In genomic region chrX:94212264-94212596, GRCm38 (mm10) we compare ENCODE assay signal across 8 mouse cellular contexts. TPM values are rescaled to one million over a fixed set of nuclear protein-coding genes. Genes with fewer than 3 reads are reported as not detected.
DNase-seq lines count a peak whose midpoint lies in the region; ATAC-seq and TF ChIP-seq lines count a peak whose summit lies in the region.

No protein-coding gene starts in this region.

- H3K4me2 ChIP-seq in lung, embryonic 14.5 days = peak overlapping the region; percentile 68
- H3K4me2 ChIP-seq in limb, embryonic 12.5 days = peak overlapping the region; percentile 72
- peak overlapping the region; percentile 62 for H3K4me2 ChIP-seq in neural tube, embryonic 15.5 days

- peak overlapping the region; percentile 74 for H3K4me3 ChIP-seq in lung, embryonic 14.5 days (ENCODE audit: low read depth, low read length)
- peak overlapping the region; percentile 83 for H3K4me3 ChIP-seq in embryonic fibroblast, embryonic 13.5 days (ENCODE audit: insufficient read depth, low read length)
- peak overlapping the region; percentile 74 for H3K4me3 ChIP-seq in limb, embryonic 12.5 days (replicated peaks)
- peak overlapping the region; percentile 77 for H3K4me3 ChIP-seq in neural tube, embryonic 15.5 days (replicated peaks)

- 0% methylated on average over 12 of the region's 12 CpGs for WGBS in lung, embryonic 14.5 days
- WGBS in limb, embryonic 12.5 days = under 1% methylated on average over 12 of the region's 12 CpGs
- under 1% methylated on average over 12 of the region's 12 CpGs for WGBS in neural tube, embryonic 15.5 days

- no peaks in the 10 kb centered on the region for H3K9me3 ChIP-seq in lung, embryonic 14.5 days (ENCODE audit: low read depth, low read length)
- H3K9me3 ChIP-seq in limb, embryonic 12.5 days = no peaks in the 10 kb centered on the region
- H3K9me3 ChIP-seq in neural tube, embryonic 15.5 days (replicated peaks) = no peaks in the 10 kb centered on the region

- no peak for DNase-seq in lung, embryonic 14.5 days
- DNase-seq in lung, postnatal 14 days = no peak
- DNase-seq in gastrocnemius, postnatal 25 days = no peak
- no peak for DNase-seq in left cerebral cortex, adult 8-10 months (ENCODE audit: low spot score in 2 of 2)

- TF ChIP-seq CTCF in lung, embryonic 14.5 days (IDR thresholded peaks at IDR 0.05; ENCODE audit: low read depth) = no peak
- TF ChIP-seq CTCF in embryonic fibroblast, embryonic 13.5 days (IDR thresholded peaks at IDR 0.05; ENCODE audit: borderline replicate concordance, insufficient read depth, low read length) = no peak

- H3K4me1 ChIP-seq in lung, embryonic 14.5 days (ENCODE audit: insufficient read depth) = no peaks in the 10 kb centered on the region
- H3K4me1 ChIP-seq in embryonic fibroblast, embryonic 13.5 days (ENCODE audit: control insufficient read depth, insufficient read depth, low read length) = peaks cover 2% of the 10 kb centered on the region; the same call in 1 of the 2 replicates
- H3K4me1 ChIP-seq in limb, embryonic 12.5 days (replicated peaks) = no peaks in the 10 kb centered on the region
- H3K4me1 ChIP-seq in neural tube, embryonic 15.5 days = peaks cover 6% of the 10 kb centered on the region

- peak overlapping the region; percentile 79 for H3K27ac ChIP-seq in lung, embryonic 14.5 days (ENCODE audit: low read depth)
- H3K27ac ChIP-seq in embryonic fibroblast, embryonic 13.5 days (ENCODE audit: insufficient read depth, low read length) = peak overlapping the region; percentile 77
- H3K27ac ChIP-seq in limb, embryonic 12.5 days = peak overlapping the region; percentile 56; the same call in 1 of the 2 replicates
- peak overlapping the region; percentile 86 for H3K27ac ChIP-seq in neural tube, embryonic 15.5 days (replicated peaks)

- H3K36me3 ChIP-seq in lung, embryonic 14.5 days (ENCODE audit: insufficient read depth) = peaks cover 31% of the 10 kb centered on the region
- H3K36me3 ChIP-seq in limb, embryonic 12.5 days = peaks cover 31% of the 10 kb centered on the region
- peaks cover 21% of the 10 kb centered on the region for H3K36me3 ChIP-seq in neural tube, embryonic 15.5 days

- no peak for ATAC-seq in lung, embryonic 14.5 days (ENCODE audit: insufficient read depth)
- ATAC-seq in limb, embryonic 12.5 days (ENCODE audit: insufficient number of reproducible peaks, insufficient read depth, low FRiP score, low TSS enrichment, low read depth) = peak; percentile 57; the same call in 1 of the 2 replicates
- peak; percentile 68 for ATAC-seq in neural tube, embryonic 15.5 days (ENCODE audit: low FRiP score)
- ATAC-seq in CD4-positive, CD25-positive, alpha-beta regulatory T cell, adult 4 months = no peak

- H3K27me3 ChIP-seq in lung, embryonic 14.5 days (ENCODE audit: insufficient read depth, low read length) = no peaks in the 10 kb centered on the region
- no peaks in the 10 kb centered on the region for H3K27me3 ChIP-seq in limb, embryonic 12.5 days
- H3K27me3 ChIP-seq in neural tube, embryonic 15.5 days (replicated peaks) = no peaks in the 10 kb centered on the region

- H3K9ac ChIP-seq in lung, embryonic 14.5 days = peak overlapping the region; percentile 80
- H3K9ac ChIP-seq in limb, embryonic 12.5 days (replicated peaks) = peak overlapping the region; percentile 76
- H3K9ac ChIP-seq in neural tube, embryonic 15.5 days (replicated peaks) = peak overlapping the region; percentile 83

- no peak; the same call in 1 of the 2 replicates for TF ChIP-seq POLR2A in embryonic fibroblast, embryonic 13.5 days (IDR thresholded peaks at IDR 0.05; ENCODE audit: low read depth, low read length)

RNA-seq across cellular contexts. Expression of gene Eif2s3x, which starts 0.4 kb away (rescaled TPM):
- 73.0 and 116 TPM in 2 replicates for polyA plus RNA-seq in lung, embryonic 14.5 days (2014; fragmentation: Nextera tagmentation; extraction: Ambion mirVana)
- polyA plus RNA-seq in embryonic fibroblast, embryonic 13.5 days (2011; ENCODE audit: insufficient read length, low read depth, missing spikeins) = 147 and 151 TPM in 2 replicates
- 87.7 and 87.8 TPM in 2 replicates for polyA plus RNA-seq in limb, embryonic 12.5 days (2016; fragmentation: Nextera tagmentation; extraction: Ambion mirVana)
- polyA plus RNA-seq in neural tube, embryonic 15.5 days (2015; fragmentation: Nextera tagmentation; extraction: Ambion mirVana) = 74.9 and 80.0 TPM in 2 replicates
- total RNA-seq in gastrocnemius, postnatal 25 days (2021) = 100 to 1,000 TPM in 1 of 2 experiments, 10 to 100 TPM in 1; 81.6 to 122 TPM
- polyA plus RNA-seq in CD4-positive, CD25-positive, alpha-beta regulatory T cell, adult 4 months (2017; shearing (Covaris generic)) = 10 to 100 TPM; 57.3 to 74.9 TPM
- total RNA-seq in left cerebral cortex, adult 8-10 months (2022) = 100 to 1,000 TPM; 117 to 237 (median 153) TPM

RNA-seq across cellular contexts. Expression of gene Klhl15, which starts 22.2 kb away (rescaled TPM):
- polyA plus RNA-seq in lung, embryonic 14.5 days (2014; fragmentation: Nextera tagmentation; extraction: Ambion mirVana) = 9.1 and 10.4 TPM in 2 replicates
- polyA plus RNA-seq in embryonic fibroblast, embryonic 13.5 days (2011; ENCODE audit: insufficient read length, low read depth, missing spikeins) = 4.5 and 6.5 TPM in 2 replicates
- polyA plus RNA-seq in limb, embryonic 12.5 days (2016; fragmentation: Nextera tagmentation; extraction: Ambion mirVana) = 8.1 and 10.4 TPM in 2 replicates
- 9.1 and 11.2 TPM in 2 replicates for polyA plus RNA-seq in neural tube, embryonic 15.5 days (2015; fragmentation: Nextera tagmentation; extraction: Ambion mirVana)
- 1 to 10 TPM; 4.6 to 5.0 TPM for total RNA-seq in gastrocnemius, postnatal 25 days (2021)
- 1 to 10 TPM; 8.0 to 8.5 TPM for polyA plus RNA-seq in CD4-positive, CD25-positive, alpha-beta regulatory T cell, adult 4 months (2017; shearing (Covaris generic))
- total RNA-seq in left cerebral cortex, adult 8-10 months (2022) = 10 to 100 TPM; 23.9 to 31.8 (median 26.8) TPM

Comparison
In these comparisons a context has a peak if more than half of its experiments do, and no peak if none do; other contexts are left out.
1. ATAC-seq: peak in limb, embryonic 12.5 days (single experiment) and neural tube, embryonic 15.5 days (single experiment); none in lung, embryonic 14.5 days (single experiment) and CD4-positive, CD25-positive, alpha-beta regulatory T cell, adult 4 months (single experiment).
2. Peak in every context shown above with its lines, with median percentiles within 50 percentile points of each other: H3K27ac ChIP-seq, H3K4me2 ChIP-seq, H3K4me3 ChIP-seq and H3K9ac ChIP-seq.